Mouse (Mus musculus) ES-E14 (cell line): ENCODE results near the gene Tor1b.

ENCODE experiments used
- ZC3H11A ChIP-seq: IDR thresholded peaks from 2 replicates; pipeline ENCODE4 v1.6.1; 2012; ENCODE audit warnings: low read depth, mild to moderate bottlenecking, inconsistent platforms, low read length, borderline replicate concordance
- ZNF384 ChIP-seq: IDR thresholded peaks from 2 replicates; pipeline ENCODE4 v1.6.1; 2012; ENCODE audit warnings: low read depth, low read length, inconsistent platforms

DNA sequence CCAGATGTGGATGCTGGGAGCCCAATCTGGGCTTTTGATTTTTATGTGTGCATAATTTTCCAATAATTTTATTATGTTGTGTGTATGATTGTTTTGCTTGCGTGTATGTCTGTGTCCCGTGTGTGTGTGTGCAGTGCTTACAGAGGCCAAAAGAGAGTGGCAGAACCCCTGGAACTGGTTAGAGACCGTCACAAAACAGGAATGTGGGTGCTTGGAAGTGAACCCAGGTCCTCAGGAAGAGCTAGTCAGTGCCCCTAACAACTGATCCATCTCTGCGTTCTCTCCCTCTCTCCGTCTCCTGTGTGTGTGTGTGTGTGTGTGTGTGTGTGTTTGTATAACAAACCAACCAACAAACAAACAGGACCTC is 319 bp upstream of the Tor1b start:
- TF ChIP-seq ZNF384 (no peak), ZC3H11A (no peak)
